In genomic region chr3:103913451-103913961, GRCm38 (mm10) we compare ENCODE assay signal across 8 mouse cellular contexts. TPM values are rescaled to one million over a fixed set of nuclear protein-coding genes. Genes with fewer than 3 reads are reported as not detected.
DNase-seq lines count a peak whose midpoint lies in the region; ATAC-seq lines count a peak whose summit lies in the region.

No protein-coding gene starts in this region.

- H3K36me3 ChIP-seq in hindbrain, embryonic 15.5 days, result no peaks in the 10 kb centered on the region
- no peaks in the 10 kb centered on the region for H3K36me3 ChIP-seq in liver, embryonic 16.5 days (ENCODE audit: control insufficient read depth, insufficient read depth)

- peak overlapping the region; percentile 70 for H3K4me2 ChIP-seq in hindbrain, embryonic 15.5 days
- peak overlapping the region; percentile 96 for H3K4me2 ChIP-seq in liver, embryonic 16.5 days (ENCODE audit: low read depth, low read length)

- DNase-seq in frontal cortex, postnatal 10 days (ENCODE audit: low spot score in 2 of 2), result no peak
- peak; percentile 44 for DNase-seq in CD4-positive helper T cell, adult 2 months (ENCODE audit: low read depth, low spot score)
- DNase-seq in embryo, embryonic 11 days, result peak; percentile 61
- DNase-seq in spleen, postnatal 4 days (ENCODE audit: low spot score in 2 of 2), result peak; percentile 49 to 76
- DNase-seq in gastrocnemius, postnatal 10 days, result no peak

- peak overlapping the region; percentile 71 for H3K4me3 ChIP-seq in hindbrain, embryonic 15.5 days
- peak overlapping the region; percentile 99 for H3K4me3 ChIP-seq in liver, embryonic 16.5 days (ENCODE audit: low read depth, low read length)

- peaks cover 21% of the 10 kb centered on the region for H3K4me1 ChIP-seq in hindbrain, embryonic 15.5 days (replicated peaks)
- H3K4me1 ChIP-seq in liver, embryonic 16.5 days (ENCODE audit: control insufficient read depth, low read depth, low read length), result peaks cover 8% of the 10 kb centered on the region

- peak overlapping the region; percentile 93 for H3K27ac ChIP-seq in hindbrain, embryonic 15.5 days (replicated peaks)
- H3K27ac ChIP-seq in liver, embryonic 16.5 days (ENCODE audit: low read length), result peak overlapping the region; percentile 96

- 4% methylated on average over 11 of the region's 11 CpGs for WGBS in hindbrain, embryonic 15.5 days
- 2% methylated on average over 11 of the region's 11 CpGs for WGBS in liver, embryonic 16.5 days (ENCODE audit: insufficient replicate concordance)

- H3K9me3 ChIP-seq in hindbrain, embryonic 15.5 days, result no peaks in the 10 kb centered on the region
- no peaks in the 10 kb centered on the region for H3K9me3 ChIP-seq in liver, embryonic 16.5 days (replicated peaks; ENCODE audit: control insufficient read depth, low read length)

- H3K27me3 ChIP-seq in hindbrain, embryonic 15.5 days, result no peaks in the 10 kb centered on the region
- no peaks in the 10 kb centered on the region for H3K27me3 ChIP-seq in liver, embryonic 16.5 days (ENCODE audit: control insufficient read depth, insufficient read depth, low read depth, low read length)

- peak; percentile 6; the same call in 1 of the 2 replicates for ATAC-seq in frontal cortex, adult (ENCODE audit: low TSS enrichment)
- ATAC-seq in hindbrain, embryonic 15.5 days (ENCODE audit: low FRiP score, low read depth), result 0 out of 2 replicates have a peak, but pooled peaks have one; percentile 3
- peak; percentile 44 for ATAC-seq in liver, embryonic 16.5 days (ENCODE audit: low read depth)

- peak overlapping the region; percentile 51 for H3K9ac ChIP-seq in hindbrain, embryonic 15.5 days
- H3K9ac ChIP-seq in liver, embryonic 16.5 days (ENCODE audit: low read depth, low read length), result peak overlapping the region; percentile 93

RNA-seq across cellular contexts. Expression of gene Rsbn1, which starts 0.4 kb away (rescaled TPM):
- 19.5 and 20.2 TPM in 2 replicates for polyA plus RNA-seq in hindbrain, embryonic 15.5 days (2015; fragmentation: Nextera tagmentation; extraction: Ambion mirVana)
- 3.1 and 3.2 TPM in 2 replicates for polyA plus RNA-seq in liver, embryonic 16.5 days (2015; fragmentation: Nextera tagmentation; extraction: Ambion mirVana)
- 1 to 10 TPM; 8.0 to 9.8 TPM for total RNA-seq in gastrocnemius, postnatal 10 days (2021)

RNA-seq across cellular contexts. Expression of gene Ptpn22, which starts 53.9 kb away (rescaled TPM):
- 0.39 and 0.78 TPM in 2 replicates for polyA plus RNA-seq in hindbrain, embryonic 15.5 days (2015; fragmentation: Nextera tagmentation; extraction: Ambion mirVana)
- polyA plus RNA-seq in liver, embryonic 16.5 days (2015; fragmentation: Nextera tagmentation; extraction: Ambion mirVana), result 3.0 and 3.8 TPM in 2 replicates
- total RNA-seq in gastrocnemius, postnatal 10 days (2021), result under 1 TPM; 0.26 to 0.81 TPM

RNA-seq across cellular contexts. Expression of gene Phtf1, which starts 54.4 kb away (rescaled TPM):
- 25.8 and 28.7 TPM in 2 replicates for polyA plus RNA-seq in hindbrain, embryonic 15.5 days (2015; fragmentation: Nextera tagmentation; extraction: Ambion mirVana)
- polyA plus RNA-seq in liver, embryonic 16.5 days (2015; fragmentation: Nextera tagmentation; extraction: Ambion mirVana), result 3.4 and 4.0 TPM in 2 replicates
- total RNA-seq in gastrocnemius, postnatal 10 days (2021), result 10 to 100 TPM in 1 of 2 experiments, 1 to 10 TPM in 1; 8.1 to 10.4 TPM

Comparison
In these comparisons a context has a peak if more than half of its experiments do, and no peak if none do; other contexts are left out.
1. DNase-seq: peak in CD4-positive helper T cell, adult 2 months (single experiment), embryo, embryonic 11 days (single experiment) and spleen, postnatal 4 days (2 of 2); none in frontal cortex, postnatal 10 days (0 of 2) and gastrocnemius, postnatal 10 days (single experiment).
2. Peak in every context shown above with its lines, with median percentiles within 50 percentile points of each other: ATAC-seq.